Mouse (Mus musculus): ENCODE data around the gene Pqlc2. TPM values are rescaled to one million over a fixed set of nuclear protein-coding genes. Genes with fewer than 3 reads are reported as not detected.
A peak's percentile ranks its signal among the peaks of the same experiment; 100 is the strongest.

The Pqlc2 gene
- polyA plus RNA-seq, 1 experiment from 2014 or later = 32.8 TPM

DNA sequence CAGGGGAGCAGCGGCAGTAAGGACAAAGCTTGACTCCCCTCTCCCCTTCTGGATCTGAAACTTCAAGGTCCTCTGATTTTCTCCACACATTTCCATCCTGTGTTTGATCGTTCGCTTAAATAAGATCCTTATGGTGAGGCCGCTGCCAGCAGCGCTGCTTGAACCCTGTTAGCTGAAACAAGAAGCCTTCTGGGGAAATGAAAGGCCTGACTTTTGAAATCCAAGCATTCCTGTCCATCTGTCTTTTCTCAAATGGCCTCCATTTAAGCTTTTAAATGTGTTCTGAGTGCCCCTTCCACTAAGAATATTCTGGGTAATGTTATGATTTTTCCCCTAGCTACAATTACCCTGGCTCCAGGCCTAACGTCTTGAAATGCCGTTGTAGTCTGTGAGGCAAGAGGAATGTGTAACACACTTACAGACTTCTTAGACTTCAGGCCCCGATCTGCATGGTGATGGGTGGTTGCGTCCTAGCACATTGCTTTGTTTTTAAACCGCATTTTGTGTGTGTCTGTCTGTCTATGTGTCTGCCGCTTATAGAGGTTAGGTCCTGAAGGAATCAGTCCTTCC is 51.1 kb downstream of the Pqlc2 start:
- 67% methylated on average over 11 of the region's 11 CpGs for WGBS
- H3K9ac ChIP-seq (ENCODE audit: low read depth, low read length) = no peak overlapping the region
- peaks cover 10% of the 10 kb centered on the region for H3K36me3 ChIP-seq (ENCODE audit: control insufficient read depth, insufficient read depth, low read length)
- no peaks in the 10 kb centered on the region for H3K27me3 ChIP-seq (replicated peaks; ENCODE audit: control insufficient read depth, insufficient read depth, low read length)
- no peak overlapping the region for H3K4me3 ChIP-seq (ENCODE audit: low read length)
- peaks cover 16% of the 10 kb centered on the region for H3K4me1 ChIP-seq (ENCODE audit: control insufficient read depth, insufficient read depth, low read length)
- no peaks in the 10 kb centered on the region for H3K9me3 ChIP-seq (ENCODE audit: control insufficient read depth, low read length)
- H3K27ac ChIP-seq (ENCODE audit: low read length) = peak overlapping the region; percentile 54; the same call in 1 of the 2 replicates
- no peak for ATAC-seq
- H3K4me2 ChIP-seq (ENCODE audit: low read depth, low read length) = no peak overlapping the region

DNA sequence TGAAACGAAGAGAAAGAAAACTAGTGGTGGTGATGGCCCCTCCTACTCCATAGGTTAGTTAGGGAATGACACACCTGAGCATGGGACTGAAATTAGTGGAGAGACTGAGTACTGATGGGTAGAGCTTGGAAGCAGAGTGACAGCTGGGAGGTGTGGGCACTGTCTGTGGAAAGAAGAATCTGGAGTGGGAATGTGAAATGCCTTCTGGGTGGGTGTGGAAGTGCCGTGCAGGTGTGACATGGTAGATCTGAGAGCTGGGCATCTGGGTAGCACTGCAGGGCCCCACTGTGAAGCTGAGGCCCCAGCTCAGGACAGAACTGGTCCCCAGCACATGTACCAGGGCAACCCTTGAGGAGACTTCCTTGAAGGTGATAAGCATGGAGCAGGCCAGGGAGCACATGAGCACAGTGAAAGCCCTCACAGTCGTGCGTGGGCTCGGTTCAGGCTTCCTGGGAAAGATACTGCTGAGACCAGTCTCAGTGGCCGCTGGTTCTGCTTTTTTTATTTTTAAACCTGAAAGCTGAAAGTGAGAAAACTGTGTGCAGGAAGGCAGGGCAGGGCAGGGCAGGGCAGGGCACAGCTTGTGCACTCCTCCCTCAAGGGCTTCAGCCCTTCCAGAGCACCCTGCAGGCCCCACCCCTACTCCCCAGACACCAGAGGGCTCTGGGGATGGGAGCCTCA is 51.7 kb downstream of the Pqlc2 start:
- no peaks in the 10 kb centered on the region for H3K9me3 ChIP-seq (ENCODE audit: control insufficient read depth, low read length)
- H3K27ac ChIP-seq (ENCODE audit: low read length) = peak overlapping the region; percentile 54; the same call in 1 of the 2 replicates
- H3K36me3 ChIP-seq (ENCODE audit: control insufficient read depth, insufficient read depth, low read length) = peaks cover 7% of the 10 kb centered on the region
- no peak overlapping the region for H3K9ac ChIP-seq (ENCODE audit: low read depth, low read length)
- H3K27me3 ChIP-seq (replicated peaks; ENCODE audit: control insufficient read depth, insufficient read depth, low read length) = no peaks in the 10 kb centered on the region
- H3K4me1 ChIP-seq (ENCODE audit: control insufficient read depth, insufficient read depth, low read length) = peaks cover 16% of the 10 kb centered on the region
- ATAC-seq = peak; percentile 75
- no peak overlapping the region for H3K4me2 ChIP-seq (ENCODE audit: low read depth, low read length)
- 63% methylated on average over 6 of the region's 6 CpGs for WGBS
- no peak overlapping the region for H3K4me3 ChIP-seq (ENCODE audit: low read length)

GRCm38 (mm10) chr4:139256708-139257107 is 53.8 kb downstream of the Pqlc2 start:
- Histone ChIP-seq H3K9ac (ENCODE audit: low read depth, low read length) (no peak overlapping the region), H3K9me3 (ENCODE audit: control insufficient read depth, low read length) (no peaks in the 10 kb centered on the region), H3K4me2 (ENCODE audit: low read depth, low read length) (no peak overlapping the region), H3K27me3 (replicated peaks; ENCODE audit: control insufficient read depth, insufficient read depth, low read length) (no peaks in the 10 kb centered on the region), H3K36me3 (ENCODE audit: control insufficient read depth, insufficient read depth, low read length) (peaks cover 4% of the 10 kb centered on the region), H3K4me1 (ENCODE audit: control insufficient read depth, insufficient read depth, low read length) (peaks cover 23% of the 10 kb centered on the region), H3K27ac (ENCODE audit: low read length) (no peak overlapping the region), H3K4me3 (ENCODE audit: low read length) (no peak overlapping the region)
- no peak for ATAC-seq
- WGBS = 82% methylated on average over 8 of the region's 8 CpGs

DNA sequence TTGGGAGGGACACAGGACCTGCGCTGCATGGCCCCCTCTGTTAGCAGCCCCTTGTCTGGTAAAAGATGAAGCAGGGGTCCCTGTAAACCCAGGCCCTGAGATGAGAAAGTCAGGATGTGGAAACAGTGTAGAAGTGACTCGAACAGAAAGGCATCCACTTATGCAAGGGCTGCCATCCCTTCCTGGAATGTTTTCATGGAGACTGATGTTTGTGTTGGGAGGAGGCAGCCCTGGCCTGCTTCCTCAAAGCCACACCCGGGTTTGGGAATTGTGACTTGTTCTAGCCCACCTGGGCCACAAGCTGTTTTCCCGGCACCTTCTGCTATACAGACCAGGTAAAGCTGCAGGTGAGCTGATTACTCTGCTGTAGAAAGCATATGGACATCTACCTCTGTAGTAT is 54.4 kb downstream of the Pqlc2 start:
- H3K27ac ChIP-seq (ENCODE audit: low read length) = no peak overlapping the region
- H3K4me1 ChIP-seq (ENCODE audit: control insufficient read depth, insufficient read depth, low read length) = peaks cover 29% of the 10 kb centered on the region
- no peak overlapping the region for H3K4me2 ChIP-seq (ENCODE audit: low read depth, low read length)
- peaks cover 4% of the 10 kb centered on the region for H3K36me3 ChIP-seq (ENCODE audit: control insufficient read depth, insufficient read depth, low read length)
- no peak overlapping the region for H3K9ac ChIP-seq (ENCODE audit: low read depth, low read length)
- no peak for ATAC-seq
- H3K27me3 ChIP-seq (replicated peaks; ENCODE audit: control insufficient read depth, insufficient read depth, low read length) = no peaks in the 10 kb centered on the region
- H3K4me3 ChIP-seq (ENCODE audit: low read length) = no peak overlapping the region
- H3K9me3 ChIP-seq (ENCODE audit: control insufficient read depth, low read length) = no peaks in the 10 kb centered on the region
- 76% methylated on average over 4 of the region's 4 CpGs for WGBS

DNA sequence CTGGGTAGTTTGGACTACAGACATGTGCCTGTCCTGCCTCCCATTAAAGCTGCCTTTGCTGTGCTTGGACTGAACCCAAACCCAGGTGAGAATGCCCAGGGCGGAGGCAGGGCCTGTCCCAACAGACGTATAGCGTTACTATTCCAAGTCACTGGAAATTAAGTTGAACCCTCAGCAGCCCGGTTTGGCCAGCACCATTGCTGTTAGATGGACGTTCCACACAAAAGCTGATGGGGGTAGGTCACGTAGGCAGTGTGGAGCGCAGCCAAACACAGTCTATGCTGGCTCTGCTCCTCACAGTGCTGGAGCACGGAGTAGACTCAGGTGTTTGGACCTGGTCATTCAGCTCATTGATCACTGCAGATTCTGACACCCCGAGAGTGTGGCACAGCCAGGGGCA is 57.3 kb downstream of the Pqlc2 start:
- no peak overlapping the region for H3K9ac ChIP-seq (ENCODE audit: low read depth, low read length)
- 85% methylated on average over 9 of the region's 9 CpGs for WGBS
- no peaks in the 10 kb centered on the region for H3K9me3 ChIP-seq (ENCODE audit: control insufficient read depth, low read length)
- no peak overlapping the region for H3K4me3 ChIP-seq (ENCODE audit: low read length)
- H3K4me2 ChIP-seq (ENCODE audit: low read depth, low read length) = no peak overlapping the region
- peaks cover 49% of the 10 kb centered on the region for H3K4me1 ChIP-seq (ENCODE audit: control insufficient read depth, insufficient read depth, low read length)
- no peaks in the 10 kb centered on the region; the same call in 1 of the 2 replicates for H3K36me3 ChIP-seq (ENCODE audit: control insufficient read depth, insufficient read depth, low read length)
- no peaks in the 10 kb centered on the region for H3K27me3 ChIP-seq (replicated peaks; ENCODE audit: control insufficient read depth, insufficient read depth, low read length)
- no peak overlapping the region for H3K27ac ChIP-seq (ENCODE audit: low read length)
- no peak for ATAC-seq

GRCm38 (mm10) chr4:139252051-139252760 is 58.3 kb downstream of the Pqlc2 start:
- peak; percentile 34 for ATAC-seq
- H3K9me3 ChIP-seq (ENCODE audit: control insufficient read depth, low read length) = no peaks in the 10 kb centered on the region
- 37% methylated on average over 22 of the region's 22 CpGs for WGBS
- H3K27ac ChIP-seq (ENCODE audit: low read length) = peak overlapping the region; percentile 92
- H3K36me3 ChIP-seq (ENCODE audit: control insufficient read depth, insufficient read depth, low read length) = no peaks in the 10 kb centered on the region; the same call in 1 of the 2 replicates
- H3K4me2 ChIP-seq (ENCODE audit: low read depth, low read length) = peak overlapping the region; percentile 46
- no peaks in the 10 kb centered on the region for H3K27me3 ChIP-seq (replicated peaks; ENCODE audit: control insufficient read depth, insufficient read depth, low read length)
- H3K9ac ChIP-seq (ENCODE audit: low read depth, low read length) = peak overlapping the region; percentile 47
- no peak overlapping the region for H3K4me3 ChIP-seq (ENCODE audit: low read length)
- peaks cover 59% of the 10 kb centered on the region for H3K4me1 ChIP-seq (ENCODE audit: control insufficient read depth, insufficient read depth, low read length)

DNA sequence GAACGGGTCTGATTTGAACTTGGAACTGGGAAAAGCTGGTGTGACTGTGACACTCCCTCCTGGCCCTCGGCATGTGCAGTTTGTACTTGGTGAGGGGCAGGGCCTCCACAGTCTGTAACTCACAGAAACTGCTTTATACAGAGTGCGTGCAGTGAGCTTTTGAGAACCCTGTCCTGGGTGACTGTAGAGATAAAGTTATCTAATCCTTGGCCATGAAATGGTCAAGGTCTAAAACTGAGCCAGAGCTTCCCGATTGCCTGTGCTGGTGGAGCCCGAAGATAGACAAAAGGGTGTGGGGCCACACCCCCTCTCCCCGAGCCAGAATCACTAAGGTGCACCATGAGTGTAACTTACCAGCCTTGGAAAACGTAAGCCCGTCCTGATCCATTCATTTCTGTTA is 59.6 kb downstream of the Pqlc2 start:
- H3K27me3 ChIP-seq (replicated peaks; ENCODE audit: control insufficient read depth, insufficient read depth, low read length) = no peaks in the 10 kb centered on the region
- peak; percentile 95 for ATAC-seq
- H3K4me2 ChIP-seq (ENCODE audit: low read depth, low read length) = peak overlapping the region; percentile 46
- H3K9ac ChIP-seq (ENCODE audit: low read depth, low read length) = peak overlapping the region; percentile 47
- peak overlapping the region; percentile 92 for H3K27ac ChIP-seq (ENCODE audit: low read length)
- H3K4me3 ChIP-seq (ENCODE audit: low read length) = no peak overlapping the region
- no peaks in the 10 kb centered on the region for H3K9me3 ChIP-seq (ENCODE audit: control insufficient read depth, low read length)
- peaks cover 72% of the 10 kb centered on the region for H3K4me1 ChIP-seq (ENCODE audit: control insufficient read depth, insufficient read depth, low read length)
- WGBS = 50% methylated on average over 8 of the region's 8 CpGs
- no peaks in the 10 kb centered on the region; the same call in 1 of the 2 replicates for H3K36me3 ChIP-seq (ENCODE audit: control insufficient read depth, insufficient read depth, low read length)

GRCm38 (mm10) chr4:139250043-139250442 is 60.5 kb downstream of the Pqlc2 start:
- Histone ChIP-seq H3K4me1 (ENCODE audit: control insufficient read depth, insufficient read depth, low read length) (peaks cover 71% of the 10 kb centered on the region), H3K4me2 (ENCODE audit: low read depth, low read length) (peak overlapping the region; percentile 34)
- ATAC-seq = no peak

DNA sequence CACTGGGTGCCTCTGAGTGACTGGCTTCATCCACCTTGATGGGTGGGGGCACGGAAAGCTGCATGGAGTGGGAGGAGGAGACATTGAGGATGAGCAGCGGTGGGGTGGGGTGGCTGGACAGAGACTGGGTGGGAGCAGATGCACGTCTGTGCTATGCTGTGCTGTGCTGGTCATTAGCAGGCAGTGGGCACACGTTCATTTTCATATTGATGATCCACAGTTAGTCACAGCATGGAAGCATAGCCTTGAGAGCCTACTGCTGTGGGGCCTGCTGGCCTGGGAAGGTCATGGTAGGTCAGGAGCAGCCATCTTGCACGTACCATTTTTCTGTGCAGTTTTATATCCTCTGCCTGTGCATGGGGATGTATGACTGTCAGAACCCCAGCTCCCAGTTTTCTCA is 61.8 kb downstream of the Pqlc2 start:
- H3K36me3 ChIP-seq (ENCODE audit: control insufficient read depth, insufficient read depth, low read length) = no peaks in the 10 kb centered on the region; the same call in none of the 2 replicates
- peak overlapping the region; percentile 53 for H3K9ac ChIP-seq (ENCODE audit: low read depth, low read length)
- H3K27ac ChIP-seq (ENCODE audit: low read length) = peak overlapping the region; percentile 92
- no peak for ATAC-seq
- no peak overlapping the region for H3K4me2 ChIP-seq (ENCODE audit: low read depth, low read length)
- H3K4me1 ChIP-seq (ENCODE audit: control insufficient read depth, insufficient read depth, low read length) = peaks cover 83% of the 10 kb centered on the region
- no peaks in the 10 kb centered on the region for H3K27me3 ChIP-seq (replicated peaks; ENCODE audit: control insufficient read depth, insufficient read depth, low read length)
- no peaks in the 10 kb centered on the region for H3K9me3 ChIP-seq (ENCODE audit: control insufficient read depth, low read length)
- WGBS = 69% methylated on average over 5 of the region's 5 CpGs
- no peak overlapping the region for H3K4me3 ChIP-seq (ENCODE audit: low read length)

More at GRCm38 (mm10) chr4:139250043-139250442, 60.5 kb downstream of the Pqlc2 start:
- Histone ChIP-seq H3K27ac (ENCODE audit: low read length) (peak overlapping the region; percentile 92), H3K36me3 (ENCODE audit: control insufficient read depth, insufficient read depth, low read length) (no peaks in the 10 kb centered on the region; the same call in 1 of the 2 replicates), H3K9ac (ENCODE audit: low read depth, low read length) (peak overlapping the region; percentile 53), H3K9me3 (ENCODE audit: control insufficient read depth, low read length) (no peaks in the 10 kb centered on the region), H3K4me3 (ENCODE audit: low read length) (peak overlapping the region; percentile 17; the same call in 1 of the 2 replicates), H3K27me3 (replicated peaks; ENCODE audit: control insufficient read depth, insufficient read depth, low read length) (no peaks in the 10 kb centered on the region)
- WGBS = 31% methylated on average over 5 of the region's 5 CpGs

Measured in intestine, embryonic 16.5 days (tissue).